Mouse (Mus musculus) hindbrain, embryonic 16.5 days (tissue): ENCODE measurements at regions not wholly inside any gene's neighbourhood (a gene's known extent, or its start where the extent isn't known, plus 50 kb on each side); places are given as distances from the start of the nearest gene placed in this dataset.

Experiments used
- ATAC-seq: fragments of 200-750 bp; cut with Nextera tagmentation; 2 replicates; pipeline ENCODE4 v1.8.0; 2017; ENCODE audit warnings: moderate TSS enrichment, moderate library complexity
- H3K27ac ChIP-seq: fragments of 300-500 bp; sonication (generic); 2 replicates; pipeline ENCODE4 v1.5.1; 2014; ENCODE audit warnings: low read depth, mild to moderate bottlenecking, control low read depth, low read length, moderate library complexity
- H3K27me3 ChIP-seq: fragments of 300-500 bp; sonication (generic); replicated peaks from 2 replicates; pipeline ENCODE4 v1.6.1; 2014; ENCODE audit warnings: low read length; ENCODE audit not compliant: control insufficient read depth, insufficient read depth
- H3K36me3 ChIP-seq: fragments of 300-500 bp; sonication (generic); 2 replicates; pipeline ENCODE4 v1.6.1; 2014; ENCODE audit warnings: mild to moderate bottlenecking, low read length, moderate library complexity, mixed read lengths; ENCODE audit not compliant: control insufficient read depth, insufficient read depth
- H3K4me1 ChIP-seq: fragments of 300-500 bp; sonication (generic); 2 replicates; pipeline ENCODE4 v1.6.1; 2014; ENCODE audit warnings: low read depth, low read length; ENCODE audit not compliant: control insufficient read depth, insufficient read depth
- H3K4me2 ChIP-seq: fragments of 300-500 bp; sonication (generic); 2 replicates; pipeline ENCODE4 v1.6.1; 2014; ENCODE audit warnings: mild to moderate bottlenecking, low read length, control low read depth, moderate library complexity
- H3K4me3 ChIP-seq: fragments of 300-500 bp; sonication (generic); 2 replicates; pipeline ENCODE4 v1.5.1; 2014; ENCODE audit warnings: mild to moderate bottlenecking, low read length, control low read depth, moderate library complexity
- H3K9ac ChIP-seq: fragments of 300-500 bp; sonication (generic); 2 replicates; pipeline ENCODE4 v1.6.1; 2014; ENCODE audit warnings: low read depth, mild to moderate bottlenecking, control low read depth, low read length, moderate library complexity
- H3K9me3 ChIP-seq: fragments of 300-500 bp; sonication (generic); 2 replicates; pipeline ENCODE4 v1.6.1; 2014; ENCODE audit warnings: mild to moderate bottlenecking, low read length, moderate library complexity; ENCODE audit not compliant: control insufficient read depth
- WGBS: fragments of 180-500 bp; shearing (Covaris S2); extraction: QIAGEN DNeasy Blood & Tissue Kit; methylation state at CpG from one replicate; pipeline ENCODE4 v1.1.7; 2014; 5-methylcytosine and 5-hydroxymethylcytosine counted together

DNA sequence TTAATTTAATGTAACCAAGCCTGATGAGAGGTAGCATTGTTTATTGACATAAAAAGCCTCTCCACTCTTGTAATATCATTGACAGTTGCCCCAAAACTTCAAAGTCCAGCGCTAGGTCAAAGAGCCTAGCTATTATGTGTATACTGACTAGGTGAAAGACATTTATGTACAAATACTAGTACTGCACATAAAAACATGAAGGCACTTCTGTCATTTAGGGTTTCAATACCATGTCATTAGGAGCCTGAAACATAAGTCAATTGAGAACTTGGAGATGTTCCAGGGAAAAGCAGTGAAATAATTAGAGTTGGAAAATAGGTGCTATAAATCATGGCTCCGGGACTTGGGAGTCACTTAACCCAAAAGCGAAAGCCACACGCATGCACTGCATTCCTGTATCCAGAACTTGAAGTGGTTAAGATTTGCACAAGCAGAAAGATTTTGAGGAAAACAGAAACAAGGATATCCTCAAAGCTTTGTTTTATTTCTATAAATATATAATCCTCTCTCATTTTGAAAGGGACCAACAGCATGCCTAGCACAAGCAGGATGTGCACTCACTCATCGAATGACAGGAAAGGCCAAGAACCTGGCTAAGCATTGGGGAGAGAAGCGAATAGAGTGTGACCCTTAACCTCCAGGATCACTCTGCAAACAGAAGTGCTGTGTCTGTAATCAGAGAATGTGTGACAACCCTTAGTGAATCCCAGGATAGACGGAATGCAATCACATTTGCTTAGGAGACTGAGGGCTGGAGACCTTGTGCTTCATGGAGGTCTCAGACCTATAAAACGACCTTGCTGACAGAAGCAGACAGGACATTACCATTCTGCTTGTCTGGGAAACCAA lies 176.3 kb upstream of the Crim1 start:
- Histone ChIP-seq H3K4me1 (peaks cover 2% of the 10 kb centered on the region; the same call in 1 of the 2 replicates), H3K4me2 (no peak overlapping the region), H3K9me3 (no peaks in the 10 kb centered on the region), H3K27ac (no peak overlapping the region), H3K4me3 (no peak overlapping the region), H3K9ac (no peak overlapping the region), H3K27me3 (no peaks in the 10 kb centered on the region), H3K36me3 (no peaks in the 10 kb centered on the region)
- 47% methylated on average over 8 of the region's 8 CpGs for WGBS
- ATAC-seq = no peak

DNA sequence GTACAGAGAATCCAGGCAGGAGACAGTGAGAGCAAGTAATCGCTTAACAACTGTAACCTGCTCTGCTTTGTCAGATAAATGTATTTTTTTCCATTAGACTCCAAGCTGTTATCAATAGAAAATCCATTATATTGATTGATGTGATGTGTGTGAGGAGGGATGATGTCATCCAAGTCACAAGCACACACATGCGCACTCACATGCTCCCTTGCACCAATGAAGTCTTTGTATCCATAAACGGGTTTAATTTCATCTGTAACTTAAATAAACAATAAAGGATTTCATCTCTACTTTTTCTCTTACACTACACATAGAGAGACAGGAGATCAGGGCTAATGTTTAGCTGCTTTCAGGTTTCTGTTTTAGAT lies 175.7 kb upstream of the Crim1 start:
- 58% methylated on average over 3 of the region's 3 CpGs for WGBS
- no peaks in the 10 kb centered on the region for H3K9me3 ChIP-seq
- peaks cover 2% of the 10 kb centered on the region; the same call in 1 of the 2 replicates for H3K4me1 ChIP-seq
- no peak overlapping the region for H3K4me2 ChIP-seq
- no peaks in the 10 kb centered on the region for H3K36me3 ChIP-seq
- H3K27ac ChIP-seq = no peak overlapping the region
- no peak overlapping the region for H3K9ac ChIP-seq
- ATAC-seq = no peak
- H3K4me3 ChIP-seq = no peak overlapping the region
- H3K27me3 ChIP-seq = no peaks in the 10 kb centered on the region

DNA sequence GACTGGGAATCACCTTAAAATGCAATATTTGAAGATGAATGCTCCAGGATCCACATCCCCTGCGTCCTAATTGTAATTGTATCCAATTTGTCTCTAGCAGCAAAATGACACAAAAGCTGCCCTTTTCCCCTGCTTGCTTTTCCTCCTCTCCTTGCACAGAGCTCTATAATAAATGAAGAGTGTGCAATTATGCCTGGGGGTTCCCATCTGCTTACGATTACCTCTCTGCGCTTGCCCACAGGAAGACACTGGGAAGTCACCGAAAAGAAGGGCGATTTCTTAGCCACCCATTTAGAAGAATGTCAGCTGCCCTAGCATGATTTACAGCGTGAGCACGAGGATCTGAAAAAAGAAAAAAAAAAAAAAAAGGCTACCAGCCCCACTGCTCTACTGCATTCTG lies 174.8 kb upstream of the Crim1 start:
- WGBS = 44% methylated on average over 7 of the region's 7 CpGs
- peak; percentile 48; the same call in 1 of the 2 replicates for ATAC-seq
- Histone ChIP-seq H3K27me3 (no peaks in the 10 kb centered on the region), H3K9me3 (no peaks in the 10 kb centered on the region), H3K27ac (no peak overlapping the region), H3K4me1 (peaks cover 2% of the 10 kb centered on the region; the same call in 1 of the 2 replicates), H3K4me3 (no peak overlapping the region), H3K36me3 (no peaks in the 10 kb centered on the region), H3K4me2 (peak overlapping the region; percentile 23; the same call in 1 of the 2 replicates), H3K9ac (no peak overlapping the region)

DNA sequence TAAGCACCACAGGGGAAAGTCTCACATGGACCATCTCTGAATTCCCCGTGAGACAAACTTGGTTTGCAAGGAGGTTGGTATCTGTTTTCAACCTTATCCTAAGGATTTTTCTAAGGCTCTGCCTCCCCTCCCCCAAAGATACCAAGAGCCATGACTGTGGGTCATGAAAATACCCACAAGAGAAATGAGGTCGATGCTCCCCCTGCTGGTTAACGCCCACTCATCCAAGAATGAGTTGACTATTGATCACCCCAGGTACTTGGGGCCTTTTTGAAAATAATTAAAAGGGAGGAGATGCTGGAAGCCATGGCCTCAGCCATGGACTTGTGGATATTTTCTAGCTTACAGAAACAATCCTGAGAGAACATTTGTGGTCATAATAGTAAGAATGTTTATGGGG lies 164.4 kb upstream of the Crim1 start:
- Histone ChIP-seq H3K4me1 (no peaks in the 10 kb centered on the region), H3K36me3 (no peaks in the 10 kb centered on the region), H3K4me2 (no peak overlapping the region), H3K4me3 (no peak overlapping the region), H3K27ac (no peak overlapping the region), H3K27me3 (no peaks in the 10 kb centered on the region), H3K9me3 (no peaks in the 10 kb centered on the region), H3K9ac (no peak overlapping the region)
- 79% methylated on average over 3 of the region's 3 CpGs for WGBS
- no peak for ATAC-seq

DNA sequence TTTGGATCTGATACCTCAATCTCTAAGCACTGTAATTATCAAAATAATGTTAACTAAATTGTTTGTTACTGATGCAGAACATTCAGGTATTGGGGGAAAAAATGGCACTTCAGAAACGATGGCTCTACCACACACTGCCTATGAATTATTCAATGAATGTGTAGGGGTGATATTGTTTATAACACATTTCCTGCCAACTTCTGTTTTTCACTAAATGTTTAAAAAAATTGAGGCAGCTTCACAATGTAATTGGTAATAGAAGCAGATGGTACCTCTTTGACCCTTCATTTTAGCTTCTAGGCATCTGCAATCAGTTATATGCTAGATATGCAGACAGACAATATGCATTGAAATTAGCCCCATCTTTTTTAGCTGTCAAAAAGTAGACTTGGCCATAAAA lies 159.7 kb upstream of the Crim1 start:
- Histone ChIP-seq H3K27ac (no peak overlapping the region), H3K4me2 (no peak overlapping the region), H3K9ac (no peak overlapping the region), H3K36me3 (no peaks in the 10 kb centered on the region), H3K4me1 (no peaks in the 10 kb centered on the region), H3K27me3 (no peaks in the 10 kb centered on the region), H3K9me3 (no peaks in the 10 kb centered on the region), H3K4me3 (no peak overlapping the region)
- 55% methylated on average over 1 of the region's 1 CpGs for WGBS
- ATAC-seq = no peak

DNA sequence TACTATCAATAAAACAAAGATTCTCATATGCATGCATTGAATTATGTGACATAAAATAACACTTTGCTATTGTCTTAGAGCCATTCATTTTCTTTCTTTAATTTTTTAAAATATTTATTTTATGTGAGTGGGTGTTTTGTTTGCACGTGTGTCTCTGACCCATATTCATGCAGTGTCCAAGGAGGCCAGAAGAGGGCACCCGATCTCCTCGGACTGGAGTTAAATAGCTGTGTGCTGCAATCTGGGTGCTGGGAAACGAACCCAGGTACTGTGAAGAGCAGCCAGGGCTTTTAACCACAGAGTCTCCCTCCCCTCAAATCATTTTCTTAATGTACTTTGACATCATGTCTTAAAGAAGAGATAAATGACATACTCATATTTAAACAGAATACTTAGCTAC lies 158.8 kb upstream of the Crim1 start:
- H3K9ac ChIP-seq = no peak overlapping the region
- no peaks in the 10 kb centered on the region for H3K27me3 ChIP-seq
- no peak overlapping the region for H3K27ac ChIP-seq
- no peak for ATAC-seq
- 83% methylated on average over 4 of the region's 4 CpGs for WGBS
- no peak overlapping the region for H3K4me2 ChIP-seq
- no peak overlapping the region for H3K4me3 ChIP-seq
- no peaks in the 10 kb centered on the region for H3K4me1 ChIP-seq
- no peaks in the 10 kb centered on the region for H3K36me3 ChIP-seq
- H3K9me3 ChIP-seq = no peaks in the 10 kb centered on the region

DNA sequence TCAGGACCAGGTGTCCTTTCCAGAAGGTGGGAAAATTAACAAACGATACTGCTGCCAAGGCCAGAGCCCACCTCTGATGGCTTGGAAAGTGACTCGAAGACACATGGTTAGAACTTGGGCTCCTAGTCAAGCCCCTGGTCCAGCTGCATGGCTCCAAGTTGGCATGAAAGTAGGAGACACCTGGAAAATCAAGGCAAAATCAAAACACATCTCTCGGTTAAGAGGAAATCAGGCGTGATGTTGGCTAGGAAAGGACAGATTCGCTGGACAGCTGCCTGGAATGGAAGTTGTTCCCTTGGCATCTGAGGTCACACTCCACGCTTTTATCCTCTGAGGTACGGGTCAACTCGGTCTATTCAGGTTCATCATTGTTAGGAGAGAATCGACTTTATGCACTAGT lies 150.3 kb upstream of the Crim1 start:
- Histone ChIP-seq H3K36me3 (no peaks in the 10 kb centered on the region), H3K9me3 (no peaks in the 10 kb centered on the region), H3K27me3 (no peaks in the 10 kb centered on the region), H3K4me2 (no peak overlapping the region), H3K9ac (no peak overlapping the region), H3K4me3 (no peak overlapping the region), H3K4me1 (no peaks in the 10 kb centered on the region), H3K27ac (no peak overlapping the region)
- WGBS = 86% methylated on average over 9 of the region's 9 CpGs
- no peak for ATAC-seq

DNA sequence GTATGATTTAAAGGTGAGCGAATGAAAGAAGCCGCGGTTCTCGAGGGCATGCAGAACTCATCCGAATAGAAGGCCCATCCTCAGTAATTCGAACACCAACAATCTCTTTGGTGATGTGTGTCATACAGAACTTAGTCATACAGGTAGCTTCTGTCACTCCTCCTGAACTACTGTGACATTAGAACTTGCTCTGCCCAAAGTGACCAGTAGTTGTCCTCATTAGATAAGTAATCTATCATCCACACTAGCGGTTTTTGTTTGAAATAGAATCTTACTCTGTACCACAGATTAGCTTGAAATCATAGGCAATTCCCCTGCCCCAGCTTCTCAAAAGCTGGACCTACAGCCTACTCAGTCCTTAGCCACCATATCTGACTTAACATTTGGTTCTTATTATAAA lies 149.8 kb upstream of the Crim1 start:
- no peaks in the 10 kb centered on the region for H3K4me1 ChIP-seq
- no peak overlapping the region for H3K4me2 ChIP-seq
- 91% methylated on average over 7 of the region's 7 CpGs for WGBS
- H3K4me3 ChIP-seq = no peak overlapping the region
- no peak for ATAC-seq
- no peak overlapping the region for H3K27ac ChIP-seq
- no peaks in the 10 kb centered on the region for H3K36me3 ChIP-seq
- no peak overlapping the region for H3K9ac ChIP-seq
- H3K27me3 ChIP-seq = no peaks in the 10 kb centered on the region
- H3K9me3 ChIP-seq = no peaks in the 10 kb centered on the region

DNA sequence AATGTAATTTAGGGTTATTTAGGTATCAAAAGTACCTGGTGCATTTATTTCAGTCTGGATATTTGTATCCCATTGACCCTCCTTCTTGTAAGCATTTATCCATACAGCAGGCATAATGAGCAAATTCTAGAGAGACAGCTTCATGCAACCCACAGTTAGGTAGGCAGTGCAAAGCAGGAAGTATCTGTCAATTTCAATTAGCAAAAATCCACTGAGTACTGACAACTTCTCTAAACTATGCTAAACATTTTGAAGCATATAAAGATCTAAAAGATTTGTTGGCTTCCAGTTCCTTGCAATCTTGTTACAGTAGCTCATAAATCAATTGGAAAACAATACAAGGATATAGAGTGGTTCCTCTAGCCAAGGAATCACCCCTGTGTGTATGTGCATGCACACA lies 124.2 kb upstream of the Crim1 start:
- Histone ChIP-seq H3K36me3 (no peaks in the 10 kb centered on the region), H3K27me3 (no peaks in the 10 kb centered on the region), H3K9ac (no peak overlapping the region), H3K9me3 (no peaks in the 10 kb centered on the region), H3K4me3 (no peak overlapping the region), H3K4me2 (no peak overlapping the region), H3K4me1 (no peaks in the 10 kb centered on the region), H3K27ac (no peak overlapping the region)
- ATAC-seq = no peak
